Mouse (Mus musculus): ENCODE results near the gene Wnt7a.

Gene Wnt7a

DNA sequence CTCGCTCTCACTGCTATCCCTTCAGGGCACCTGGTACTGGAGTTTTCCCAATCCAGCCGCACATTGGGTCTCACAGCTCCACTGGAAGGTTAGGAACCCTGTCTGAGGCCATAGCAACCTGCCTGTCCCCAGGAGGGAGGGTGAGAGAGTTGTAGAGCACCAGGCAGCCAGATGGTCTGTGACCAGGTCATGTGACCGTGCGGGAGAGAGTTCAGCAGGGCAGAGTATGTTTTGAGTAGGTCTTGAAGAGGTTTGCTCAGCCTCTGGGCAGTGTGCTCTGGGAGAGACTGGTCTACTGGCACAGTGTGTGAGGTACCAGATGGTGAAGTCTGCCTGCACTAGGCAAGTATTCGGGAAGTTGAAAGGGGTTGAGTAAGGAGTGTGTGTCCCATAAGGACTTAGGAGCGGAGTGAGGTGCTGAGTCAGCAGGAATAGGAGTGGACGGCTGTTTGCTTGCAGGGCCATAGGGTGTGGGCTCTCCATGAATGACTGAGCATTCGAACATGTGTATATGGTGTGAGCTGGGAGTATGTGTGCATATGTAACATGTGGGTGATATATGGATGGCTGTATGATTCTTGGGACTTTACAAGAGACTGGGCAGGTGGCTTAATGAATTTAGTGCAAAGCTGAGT is 71.4 kb downstream of the Wnt7a start:
- DNase-seq (ENCODE audit: low spot score in 2 of 2) = no peak

GRCm38 (mm10) chr6:91335470-91335869 is 75.7 kb downstream of the Wnt7a start:
- DNase-seq (ENCODE audit: low spot score in 2 of 2) = no peak

DNA sequence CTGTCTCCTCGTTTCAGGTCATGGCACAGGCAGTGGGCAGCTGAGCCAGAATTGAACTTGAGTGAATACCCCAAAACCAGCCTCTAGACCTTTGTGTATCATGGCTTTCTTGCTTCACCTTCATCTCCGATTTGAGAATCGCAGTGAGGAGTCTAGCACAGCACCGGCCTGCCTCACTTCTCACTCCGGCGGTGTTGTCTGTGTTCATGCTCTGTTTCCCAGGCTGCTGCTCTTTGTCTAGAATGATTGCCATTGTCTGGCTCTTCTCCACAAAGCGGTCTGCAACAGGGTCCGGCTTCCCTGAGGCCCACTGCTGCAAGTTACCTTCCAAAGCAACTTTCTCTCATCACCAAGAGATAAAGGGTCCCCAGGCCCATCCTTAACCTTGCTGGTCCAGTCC is 79.3 kb downstream of the Wnt7a start:
- no peak for DNase-seq (ENCODE audit: low spot score in 2 of 2)

- DNase-seq (ENCODE audit: low spot score in 2 of 2) = no peak
Observed at GRCm38 (mm10) chr6:91325556-91325955, 85.6 kb downstream of the Wnt7a start.

GRCm38 (mm10) chr6:91324752-91325151 is 86.4 kb downstream of the Wnt7a start:
- no peak for DNase-seq (ENCODE audit: low spot score in 2 of 2)

- DNase-seq (ENCODE audit: low spot score in 2 of 2) = no peak
Observed at GRCm38 (mm10) chr6:91322001-91322772, 89.0 kb downstream of the Wnt7a start.

Data from urinary bladder, postnatal 4 days (tissue).